Mouse (Mus musculus) C2C12 (cell line): ENCODE results near the gene Odf3l1.

Source experiments
- CTCF ChIP-seq: IDR thresholded peaks from one replicate; pipeline ENCODE4 v1.5.1; 2011; ENCODE audit not compliant: control insufficient read depth, insufficient read depth, insufficient read length
- MAX ChIP-seq: IDR thresholded peaks from one replicate; pipeline ENCODE4 v1.6.1; 2011; ENCODE audit warnings: mild to moderate bottlenecking, control low read depth

DNA sequence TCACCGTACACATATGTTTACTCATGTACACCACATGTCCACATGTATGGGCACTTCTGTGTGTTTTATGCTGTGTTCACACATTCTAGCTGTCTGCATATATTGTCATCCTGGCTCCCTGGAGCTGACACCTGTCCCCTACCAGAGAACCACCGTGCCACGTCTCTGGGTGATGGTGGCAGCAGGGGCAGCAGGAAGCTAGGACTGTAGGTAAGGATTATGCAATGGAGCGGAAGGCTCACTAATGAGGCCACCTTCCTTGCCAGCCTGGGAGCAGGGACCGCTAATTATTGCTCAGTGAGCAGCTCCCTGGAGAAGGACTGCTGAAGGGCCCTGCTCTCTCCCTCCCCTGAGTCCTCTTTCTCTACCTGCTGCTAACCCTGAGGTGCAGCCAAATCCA, 23.8 kb downstream of the Odf3l1 start:
- TF ChIP-seq MAX (no peak), CTCF (no peak)
